Mouse (Mus musculus) hindbrain, postnatal 0 days (tissue): ENCODE data around the gene Nebl. TPM values are rescaled to one million over a fixed set of nuclear protein-coding genes. Genes with fewer than 3 reads are reported as not detected.

Experiments used
- ATAC-seq: fragments of 200-750 bp; cut with Nextera tagmentation; 2 replicates; pipeline ENCODE4 v1.8.0; 2017; ENCODE audit warnings: mild to moderate bottlenecking, moderate TSS enrichment, moderate library complexity
- DNase-seq: peaks from one replicate; pipeline ENCODE4 v3.0.0-alpha.2; 2015; ENCODE audit warnings: low spot score
- H3K27ac ChIP-seq: fragments of 300-500 bp; sonication (generic); 2 replicates; pipeline ENCODE4 v1.5.1; 2014; ENCODE audit warnings: mild to moderate bottlenecking
- H3K27me3 ChIP-seq: fragments of 300-500 bp; sonication (generic); 2 replicates; pipeline ENCODE4 v1.6.1; 2014; ENCODE audit warnings: low read length, mixed read lengths; ENCODE audit not compliant: insufficient read depth
- H3K36me3 ChIP-seq: fragments of 300-500 bp; sonication (generic); 2 replicates; pipeline ENCODE4 v1.6.1; 2014; ENCODE audit warnings: low read length, mixed read lengths; ENCODE audit not compliant: insufficient read depth
- H3K4me1 ChIP-seq: fragments of 300-500 bp; sonication (generic); 2 replicates; pipeline ENCODE4 v1.6.1; 2014; ENCODE audit warnings: antibody characterized with exemption, low read length, mixed read lengths; ENCODE audit not compliant: insufficient read depth
- H3K4me2 ChIP-seq: fragments of 300-500 bp; sonication (generic); 2 replicates; pipeline ENCODE4 v1.6.1; 2014; ENCODE audit warnings: low read depth, mild to moderate bottlenecking, low read length, moderate library complexity, mixed read lengths
- H3K4me3 ChIP-seq: fragments of 300-500 bp; sonication (generic); 2 replicates; pipeline ENCODE4 v1.5.1; 2014; ENCODE audit warnings: low read length
- H3K9ac ChIP-seq: fragments of 300-500 bp; sonication (generic); replicated peaks from 2 replicates; pipeline ENCODE4 v1.6.1; 2014; ENCODE audit warnings: mild to moderate bottlenecking, low read length, moderate library complexity, mixed read lengths
- H3K9me3 ChIP-seq: fragments of 300-500 bp; sonication (generic); 2 replicates; pipeline ENCODE4 v1.6.1; 2016; ENCODE audit warnings: low read length, mixed read lengths
- CTCF ChIP-seq: IDR thresholded peaks from 2 replicates; pipeline ENCODE4 v1.5.1; 2016; ENCODE audit warnings: antibody characterized with exemption, control low read depth, low read depth
- WGBS: fragments of 180-500 bp; shearing (Covaris S2); extraction: QIAGEN DNeasy Blood & Tissue Kit; methylation state at CpG from one replicate; pipeline ENCODE4 v1.1.7; 2014; 5-methylcytosine and 5-hydroxymethylcytosine counted together
- polyA plus RNA-seq: library from polyadenylated mRNA; unstranded; fragments of >200 nt; fragmentation: Nextera tagmentation; extraction: Ambion mirVana; gene quantifications from 2 replicates; pipeline ENCODE4 v1.2.1, GENCODE M21; 2015
- total RNA-seq: library from RNA; depleted of rRNA; stranded (reverse); fragments of >200 nt; gene quantifications from 2 replicates; pipeline ENCODE4 v1.2.3, GENCODE M21; 2014

The Nebl gene
- total and polyA plus RNA-seq, 2 experiments from 2014 or later = 15.4 to 25.8 TPM

DNA sequence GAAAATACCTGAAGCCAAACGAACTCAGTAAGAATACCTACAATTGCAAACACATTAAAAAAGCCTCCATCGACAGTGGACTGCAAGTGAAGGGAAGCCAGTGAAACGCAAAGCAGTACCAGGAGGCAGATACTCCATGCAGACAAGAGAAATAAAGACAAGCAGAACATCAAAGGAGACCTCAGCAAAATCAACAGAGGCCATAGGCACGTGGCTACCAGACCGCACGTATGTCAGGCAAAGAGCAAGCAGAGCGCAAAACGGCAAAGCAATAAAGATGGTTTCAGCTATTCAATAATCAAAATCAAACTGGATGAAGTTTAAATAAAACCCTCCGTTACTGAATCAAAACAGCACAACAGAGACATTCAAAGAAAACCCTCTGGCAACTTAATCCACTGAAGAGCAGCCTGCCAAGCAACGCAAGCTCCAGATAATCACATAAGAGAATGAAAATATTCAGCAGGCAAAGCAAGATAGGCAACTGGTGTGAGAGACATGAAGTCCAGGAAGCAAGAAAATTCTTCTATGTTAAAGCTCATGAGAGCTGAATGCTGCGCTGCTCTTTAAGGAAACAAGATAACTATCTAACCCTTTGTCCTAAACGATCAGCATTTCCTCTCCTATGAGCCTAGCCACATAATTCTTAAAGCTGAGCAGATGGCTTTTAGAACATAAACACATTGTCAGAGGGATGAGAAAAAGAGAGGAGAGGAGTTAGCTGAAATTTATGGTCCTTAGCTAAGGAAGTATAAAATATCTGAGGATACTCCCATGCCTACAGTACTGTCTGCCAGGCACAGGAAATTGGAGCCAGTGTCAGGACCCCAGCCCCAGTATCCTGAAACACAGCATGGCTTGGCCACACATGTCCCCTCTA is 367.7 kb downstream of the Nebl start:
- Histone ChIP-seq H3K27ac (no peak overlapping the region), H3K4me2 (no peak overlapping the region), H3K9ac (no peak overlapping the region), H3K9me3 (no peaks in the 10 kb centered on the region), H3K27me3 (no peaks in the 10 kb centered on the region), H3K4me1 (no peaks in the 10 kb centered on the region), H3K4me3 (no peak overlapping the region), H3K36me3 (no peaks in the 10 kb centered on the region)
- DNase-seq = no peak
- WGBS = 64% methylated on average over 12 of the region's 12 CpGs
- ATAC-seq = no peak
- TF ChIP-seq CTCF = no peak

DNA sequence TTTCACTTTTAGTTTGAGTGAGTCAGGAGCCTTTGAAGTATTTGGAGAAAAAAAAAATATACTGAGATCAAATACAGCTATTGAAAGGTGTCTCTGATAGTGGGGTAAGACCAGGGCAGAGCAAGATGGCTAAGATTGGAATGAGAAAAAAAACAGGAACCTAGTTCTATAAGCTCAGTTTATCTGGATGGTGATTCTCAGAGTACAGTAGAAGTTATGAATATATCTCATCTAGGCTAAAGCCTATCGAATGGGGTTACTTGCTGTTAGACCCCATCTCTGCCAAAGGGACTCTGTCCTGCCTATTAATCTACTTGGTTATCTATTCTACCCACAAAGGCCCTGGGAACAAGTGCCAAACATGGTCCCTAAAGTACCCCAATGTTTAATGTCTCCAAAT is 369.1 kb downstream of the Nebl start:
- no peak for TF ChIP-seq CTCF
- Histone ChIP-seq H3K27ac (no peak overlapping the region), H3K4me3 (no peak overlapping the region), H3K4me1 (no peaks in the 10 kb centered on the region), H3K9me3 (no peaks in the 10 kb centered on the region), H3K27me3 (no peaks in the 10 kb centered on the region), H3K9ac (no peak overlapping the region), H3K36me3 (no peaks in the 10 kb centered on the region), H3K4me2 (no peak overlapping the region)
- no peak for DNase-seq
- no peak for ATAC-seq
- WGBS = 87% methylated on average over 1 of the region's 1 CpGs

DNA sequence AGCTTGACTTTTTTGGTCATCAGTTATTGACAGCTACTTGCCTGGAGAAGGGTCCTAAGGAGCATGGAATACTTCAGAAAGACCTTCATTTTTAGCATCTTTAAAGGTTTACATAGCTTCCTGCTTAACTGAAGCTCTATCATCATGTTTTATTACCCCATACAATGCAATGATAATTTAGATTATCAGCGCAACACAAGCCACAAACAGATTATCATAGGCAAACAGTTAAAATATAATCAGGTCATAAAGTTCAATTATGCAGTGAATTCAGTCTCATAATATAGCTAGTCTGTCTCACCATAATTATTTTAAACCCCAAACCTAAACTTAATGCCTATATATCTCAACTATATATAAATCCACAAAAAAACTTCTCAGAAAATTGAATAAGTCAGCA is 386.6 kb downstream of the Nebl start:
- Histone ChIP-seq H3K9me3 (no peaks in the 10 kb centered on the region), H3K27me3 (no peaks in the 10 kb centered on the region), H3K4me1 (no peaks in the 10 kb centered on the region), H3K4me3 (no peak overlapping the region), H3K36me3 (no peaks in the 10 kb centered on the region), H3K9ac (no peak overlapping the region), H3K27ac (no peak overlapping the region), H3K4me2 (no peak overlapping the region)
- no peak for TF ChIP-seq CTCF
- DNase-seq (no peak), ATAC-seq (no peak)
- 100% methylated on average over 1 of the region's 1 CpGs for WGBS

DNA sequence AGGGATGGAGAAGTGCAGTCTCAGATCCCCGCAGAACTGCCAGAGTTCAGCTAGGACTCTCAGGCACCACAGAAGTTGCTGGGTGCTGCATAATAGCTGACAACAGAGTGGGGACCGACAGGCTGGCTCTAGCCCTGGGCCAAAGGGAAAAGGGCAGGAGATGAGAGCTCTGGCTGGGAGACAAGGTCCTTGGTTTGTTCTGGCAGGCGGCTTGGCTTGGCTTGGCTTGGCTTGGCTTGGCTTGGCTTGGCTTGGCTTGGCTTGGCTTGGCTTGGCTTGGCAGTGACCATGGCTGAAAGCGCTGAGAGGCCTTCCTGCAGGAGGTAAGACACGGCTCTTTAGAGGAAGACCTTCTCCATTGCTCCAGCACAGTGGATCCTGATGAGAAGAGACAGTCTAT is 395.8 kb downstream of the Nebl start:
- no peaks in the 10 kb centered on the region for H3K36me3 ChIP-seq

DNA sequence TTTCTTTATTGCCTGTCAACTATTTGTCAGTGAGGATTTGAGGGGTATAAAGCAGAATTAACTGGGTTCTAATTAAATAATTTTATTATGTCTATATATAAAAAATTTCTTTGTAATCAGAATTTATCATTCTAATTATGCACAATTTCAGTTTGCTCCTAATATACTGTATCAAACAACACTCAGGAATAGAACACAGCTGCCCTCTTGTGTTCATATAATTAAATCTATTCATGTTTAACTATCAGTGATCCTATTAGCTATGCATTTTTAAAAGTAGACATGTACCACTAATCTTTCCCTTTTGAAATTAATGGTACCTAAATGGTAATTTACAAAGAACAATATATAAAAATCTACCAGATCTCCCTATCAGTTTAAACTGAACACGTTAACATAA is 404.7 kb downstream of the Nebl start:
- Histone ChIP-seq H3K9me3 (no peaks in the 10 kb centered on the region), H3K9ac (no peak overlapping the region), H3K27ac (no peak overlapping the region), H3K4me2 (no peak overlapping the region), H3K27me3 (no peaks in the 10 kb centered on the region), H3K36me3 (no peaks in the 10 kb centered on the region), H3K4me3 (no peak overlapping the region), H3K4me1 (no peaks in the 10 kb centered on the region)
- no peak for ATAC-seq
- 86% methylated on average over 1 of the region's 1 CpGs for WGBS
- peak; percentile 54 for TF ChIP-seq CTCF
- peak; percentile 70 for DNase-seq

More for the DNA sequence above, 395.8 kb downstream of the Nebl start:
- TF ChIP-seq CTCF = no peak
- Histone ChIP-seq H3K9ac (no peak overlapping the region), H3K27ac (no peak overlapping the region), H3K9me3 (no peaks in the 10 kb centered on the region), H3K4me1 (no peaks in the 10 kb centered on the region), H3K4me2 (no peak overlapping the region), H3K4me3 (no peak overlapping the region), H3K27me3 (no peaks in the 10 kb centered on the region)
- ATAC-seq (no peak; the same call in 1 of the 2 replicates), DNase-seq (peak; percentile 5)
- 70% methylated on average over 5 of the region's 5 CpGs for WGBS

DNA sequence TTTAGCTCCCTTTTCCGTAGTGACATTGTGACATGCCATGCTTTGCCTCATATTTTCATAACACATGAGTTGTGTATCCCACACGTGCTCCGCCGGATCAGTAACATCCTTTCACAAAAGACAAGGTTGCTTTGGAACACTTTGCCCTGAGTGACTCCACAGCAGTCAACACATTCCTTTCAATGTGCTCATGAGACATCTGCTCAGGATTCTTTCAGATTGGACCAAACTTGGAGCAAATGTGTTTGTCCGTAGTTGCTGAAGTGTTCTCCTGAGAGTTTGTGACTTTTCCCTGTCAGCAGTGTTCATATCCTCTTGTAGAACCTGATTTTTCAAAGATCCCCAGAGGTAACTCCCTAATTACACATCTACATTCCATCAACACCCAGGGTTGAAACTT is 414.4 kb downstream of the Nebl start:
- no peak for ATAC-seq

DNA sequence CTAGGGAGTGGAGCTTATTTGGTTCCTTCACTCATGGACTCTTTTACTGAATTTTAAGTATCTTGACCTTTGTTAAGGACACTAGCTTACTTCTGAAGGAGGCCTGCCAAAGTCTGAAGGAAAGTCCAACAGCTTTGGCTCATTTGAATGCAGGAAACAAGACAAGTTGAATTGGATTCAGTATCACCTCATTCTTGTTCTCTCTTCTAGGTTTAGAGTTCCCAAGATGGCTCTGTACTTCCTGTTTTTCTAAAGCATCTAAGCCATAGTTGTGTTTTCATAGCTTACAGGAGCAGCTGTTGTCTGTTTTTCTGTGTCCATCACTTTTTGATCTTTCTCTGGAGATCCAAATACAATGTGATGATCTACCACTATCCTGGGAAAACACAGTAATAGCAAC is 429.9 kb downstream of the Nebl start:
- H3K4me2 ChIP-seq = no peak overlapping the region
- H3K9me3 ChIP-seq = no peaks in the 10 kb centered on the region
- ATAC-seq (no peak), DNase-seq (no peak)
- H3K4me3 ChIP-seq = no peak overlapping the region
- TF ChIP-seq CTCF = no peak
- H3K27me3 ChIP-seq = no peaks in the 10 kb centered on the region
- H3K4me1 ChIP-seq = no peaks in the 10 kb centered on the region
- H3K36me3 ChIP-seq = no peaks in the 10 kb centered on the region
- no peak overlapping the region for H3K9ac ChIP-seq
- H3K27ac ChIP-seq = no peak overlapping the region

More for the DNA sequence above, 414.4 kb downstream of the Nebl start:
- Histone ChIP-seq H3K9ac (no peak overlapping the region), H3K9me3 (no peaks in the 10 kb centered on the region), H3K36me3 (no peaks in the 10 kb centered on the region), H3K27ac (no peak overlapping the region), H3K4me3 (no peak overlapping the region), H3K4me2 (no peak overlapping the region), H3K4me1 (no peaks in the 10 kb centered on the region), H3K27me3 (no peaks in the 10 kb centered on the region)
- 79% methylated on average over 5 of the region's 5 CpGs for WGBS
- DNase-seq = no peak
- TF ChIP-seq CTCF = no peak
